Mouse (Mus musculus) limb, embryonic 10.5 days (tissue): ENCODE results near the gene Rerg. TPM values are rescaled to one million over a fixed set of nuclear protein-coding genes. Genes with fewer than 3 reads are reported as not detected.
A peak's percentile ranks its signal among the peaks of the same experiment; 100 is the strongest.

ENCODE experiments used
- DNase-seq: peaks from one replicate; pipeline ENCODE4 v3.0.0-alpha.2; 2017; ENCODE audit warnings: low spot score
- H3K27ac ChIP-seq: fragments of 300-500 bp; sonication (generic); 2 replicates; pipeline ENCODE4 v1.5.1; 2016; ENCODE audit warnings: mild to moderate bottlenecking
- H3K27me3 ChIP-seq: fragments of 300-500 bp; sonication (generic); 2 replicates; pipeline ENCODE4 v1.6.1; 2016; ENCODE audit warnings: low read depth, mild to moderate bottlenecking; ENCODE audit not compliant: poor library complexity, severe bottlenecking
- H3K36me3 ChIP-seq: fragments of 300-500 bp; sonication (generic); 2 replicates; pipeline ENCODE4 v1.6.1; 2016; ENCODE audit warnings: mild to moderate bottlenecking, moderate library complexity
- H3K4me1 ChIP-seq: fragments of 300-500 bp; sonication (generic); 2 replicates; pipeline ENCODE4 v1.6.1; 2016
- H3K4me3 ChIP-seq: fragments of 300-500 bp; sonication (generic); 2 replicates; pipeline ENCODE4 v1.5.1; 2016; ENCODE audit warnings: mild to moderate bottlenecking, moderate library complexity
- H3K9me3 ChIP-seq: fragments of 300-500 bp; sonication (generic); replicated peaks from 2 replicates; pipeline ENCODE4 v1.6.1; 2016; ENCODE audit warnings: mild to moderate bottlenecking
- WGBS: fragments of 180-500 bp; shearing (Covaris S2); methylation state at CpG from one replicate; pipeline ENCODE4 v1.1.7; 2016; 5-methylcytosine and 5-hydroxymethylcytosine counted together
- polyA plus RNA-seq: library from polyadenylated mRNA; unstranded; fragments of >200 nt; fragmentation: Nextera tagmentation; extraction: Ambion mirVana; gene quantifications from 2 replicates; pipeline ENCODE4 v1.2.1, GENCODE M21; 2016

The Rerg gene
- polyA plus RNA-seq, 1 experiment from 2014 or later = 1.2 TPM

- no peak overlapping the region for H3K27ac ChIP-seq
- H3K4me1 ChIP-seq = peaks cover 7% of the 10 kb centered on the region; the same call in 1 of the 2 replicates
- H3K27me3 ChIP-seq = no peaks in the 10 kb centered on the region
- no peak overlapping the region for H3K4me3 ChIP-seq
- no peaks in the 10 kb centered on the region for H3K36me3 ChIP-seq
- H3K9me3 ChIP-seq = no peaks in the 10 kb centered on the region
- WGBS = 83% methylated on average over 11 of the region's 11 CpGs
- no peak for DNase-seq
Measured at GRCm38 (mm10) chr6:137156437-137157219, 13.7 kb downstream of the Rerg start.

GRCm38 (mm10) chr6:137155196-137156137, 14.8 kb downstream of the Rerg start:
- Histone ChIP-seq H3K27ac (no peak overlapping the region), H3K9me3 (no peaks in the 10 kb centered on the region), H3K27me3 (no peaks in the 10 kb centered on the region), H3K36me3 (no peaks in the 10 kb centered on the region), H3K4me1 (peaks cover 7% of the 10 kb centered on the region; the same call in 1 of the 2 replicates), H3K4me3 (no peak overlapping the region)
- no peak for DNase-seq
- WGBS = 72% methylated on average over 26 of the region's 26 CpGs

GRCm38 (mm10) chr6:137153021-137153420, 17.3 kb downstream of the Rerg start:
- no peaks in the 10 kb centered on the region for H3K36me3 ChIP-seq
- H3K4me1 ChIP-seq = peaks cover 7% of the 10 kb centered on the region; the same call in 1 of the 2 replicates
- H3K9me3 ChIP-seq = no peaks in the 10 kb centered on the region
- DNase-seq = no peak
- H3K27me3 ChIP-seq = no peaks in the 10 kb centered on the region
- no peak overlapping the region for H3K4me3 ChIP-seq
- 90% methylated on average over 14 of the region's 14 CpGs for WGBS
- H3K27ac ChIP-seq = no peak overlapping the region

GRCm38 (mm10) chr6:137151015-137151414, 19.3 kb downstream of the Rerg start:
- WGBS = 100% methylated on average over 2 of the region's 2 CpGs
- H3K4me1 ChIP-seq = peaks cover 7% of the 10 kb centered on the region; the same call in 1 of the 2 replicates
- DNase-seq = no peak
- H3K27me3 ChIP-seq = no peaks in the 10 kb centered on the region
- no peaks in the 10 kb centered on the region for H3K9me3 ChIP-seq
- no peak overlapping the region for H3K27ac ChIP-seq
- H3K36me3 ChIP-seq = no peaks in the 10 kb centered on the region
- H3K4me3 ChIP-seq = no peak overlapping the region

- no peaks in the 10 kb centered on the region for H3K9me3 ChIP-seq
- no peak for DNase-seq
- H3K36me3 ChIP-seq = no peaks in the 10 kb centered on the region
- no peaks in the 10 kb centered on the region for H3K27me3 ChIP-seq
- no peak overlapping the region for H3K4me3 ChIP-seq
- WGBS = 86% methylated on average over 4 of the region's 4 CpGs
- H3K4me1 ChIP-seq = peaks cover 4% of the 10 kb centered on the region; the same call in 1 of the 2 replicates
- no peak overlapping the region for H3K27ac ChIP-seq
Measured at GRCm38 (mm10) chr6:137149833-137150232, 20.5 kb downstream of the Rerg start.

GRCm38 (mm10) chr6:137146910-137147309, 23.4 kb downstream of the Rerg start:
- Histone ChIP-seq H3K36me3 (no peaks in the 10 kb centered on the region), H3K4me3 (no peak overlapping the region), H3K27me3 (no peaks in the 10 kb centered on the region), H3K27ac (no peak overlapping the region), H3K4me1 (peaks cover 18% of the 10 kb centered on the region), H3K9me3 (no peaks in the 10 kb centered on the region)
- no peak for DNase-seq
- 97% methylated on average over 2 of the region's 2 CpGs for WGBS

- Histone ChIP-seq H3K4me1 (peaks cover 24% of the 10 kb centered on the region), H3K27me3 (no peaks in the 10 kb centered on the region), H3K36me3 (no peaks in the 10 kb centered on the region), H3K9me3 (no peaks in the 10 kb centered on the region), H3K27ac (no peak overlapping the region), H3K4me3 (no peak overlapping the region)
- no peak for DNase-seq
- WGBS = 97% methylated on average over 11 of the region's 11 CpGs
Measured at GRCm38 (mm10) chr6:137145611-137146010, 24.7 kb downstream of the Rerg start.

- no peaks in the 10 kb centered on the region for H3K27me3 ChIP-seq
- 69% methylated on average over 11 of the region's 11 CpGs for WGBS
- H3K4me1 ChIP-seq = peaks cover 24% of the 10 kb centered on the region
- H3K27ac ChIP-seq = peak overlapping the region; percentile 31; the same call in 1 of the 2 replicates
- no peaks in the 10 kb centered on the region for H3K36me3 ChIP-seq
- H3K4me3 ChIP-seq = no peak overlapping the region
- no peak for DNase-seq
- no peaks in the 10 kb centered on the region for H3K9me3 ChIP-seq
Measured at GRCm38 (mm10) chr6:137144958-137145535, 25.2 kb downstream of the Rerg start.

GRCm38 (mm10) chr6:137144526-137144840, 25.8 kb downstream of the Rerg start:
- DNase-seq = no peak
- no peaks in the 10 kb centered on the region for H3K36me3 ChIP-seq
- peaks cover 24% of the 10 kb centered on the region for H3K4me1 ChIP-seq
- H3K4me3 ChIP-seq = no peak overlapping the region
- H3K27me3 ChIP-seq = no peaks in the 10 kb centered on the region
- no peaks in the 10 kb centered on the region for H3K9me3 ChIP-seq
- no peak overlapping the region for H3K27ac ChIP-seq
- WGBS = 89% methylated on average over 10 of the region's 10 CpGs

- Histone ChIP-seq H3K27ac (no peak overlapping the region), H3K36me3 (no peaks in the 10 kb centered on the region), H3K27me3 (no peaks in the 10 kb centered on the region), H3K9me3 (no peaks in the 10 kb centered on the region), H3K4me1 (peaks cover 24% of the 10 kb centered on the region), H3K4me3 (no peak overlapping the region)
- no peak for DNase-seq
- 83% methylated on average over 7 of the region's 7 CpGs for WGBS
Measured at GRCm38 (mm10) chr6:137143818-137144525, 26.3 kb downstream of the Rerg start.

GRCm38 (mm10) chr6:137142796-137143195, 27.5 kb downstream of the Rerg start:
- peak overlapping the region; percentile 82 for H3K27ac ChIP-seq
- peaks cover 30% of the 10 kb centered on the region for H3K4me1 ChIP-seq
- WGBS = 0% methylated on average over 11 of the region's 11 CpGs
- DNase-seq = peak; percentile 69
- H3K27me3 ChIP-seq = no peaks in the 10 kb centered on the region
- no peaks in the 10 kb centered on the region for H3K9me3 ChIP-seq
- no peaks in the 10 kb centered on the region for H3K36me3 ChIP-seq
- H3K4me3 ChIP-seq = peak overlapping the region; percentile 44

- no peak for DNase-seq
- Histone ChIP-seq H3K4me3 (no peak overlapping the region), H3K27me3 (no peaks in the 10 kb centered on the region), H3K27ac (no peak overlapping the region), H3K9me3 (no peaks in the 10 kb centered on the region), H3K36me3 (no peaks in the 10 kb centered on the region), H3K4me1 (peaks cover 33% of the 10 kb centered on the region)
- 49% methylated on average over 5 of the region's 5 CpGs for WGBS
Measured at GRCm38 (mm10) chr6:137141247-137141820, 29.0 kb downstream of the Rerg start.
